Mouse (Mus musculus): ENCODE results near the gene Sell.

- no peak for TF ChIP-seq POLR2A (IDR thresholded peaks at IDR 0.05; ENCODE audit: insufficient read length, low read depth)
- no peak for TF ChIP-seq E2F4 (IDR thresholded peaks at IDR 0.05; ENCODE audit: insufficient read depth)
- TF ChIP-seq MYOG (IDR thresholded peaks at IDR 0.05; ENCODE audit: control insufficient read depth in 1 of 3, insufficient read depth in 1 of 3, insufficient read length in 2 of 3, low read depth in 2 of 3): no peak
- TF ChIP-seq TCF12 (IDR thresholded peaks at IDR 0.05; ENCODE audit: insufficient read depth, poor library complexity, severe bottlenecking): no peak
- no peak for TF ChIP-seq TCF3 (IDR thresholded peaks at IDR 0.05; ENCODE audit: insufficient read length, low read depth)
- no peak for TF ChIP-seq MYOD1 (IDR thresholded peaks at IDR 0.05; ENCODE audit: control insufficient read depth in 1 of 3, insufficient read length in 2 of 3, low read depth in 2 of 3)
- TF ChIP-seq CEBPB (IDR thresholded peaks at IDR 0.05; ENCODE audit: insufficient read depth, poor library complexity, severe bottlenecking): no peak
- TF ChIP-seq POLR2AphosphoS2 (IDR thresholded peaks at IDR 0.05; ENCODE audit: insufficient read length, low read depth): no peak
- no peak for TF ChIP-seq USF1 (IDR thresholded peaks at IDR 0.05; ENCODE audit: low read depth)
- TF ChIP-seq MAX (IDR thresholded peaks at IDR 0.05; ENCODE audit: low read depth): no peak
- no peak for TF ChIP-seq REST (IDR thresholded peaks at IDR 0.05; ENCODE audit: insufficient read depth, insufficient read length)
Observed at GRCm38 (mm10) chr1:164019789-164020188, 42.0 kb upstream of the Sell start.

All from myocyte (in vitro differentiated cells).